Mouse (Mus musculus) retina, embryonic 14.5 days (tissue): ENCODE results near the gene Ppp4r4.
A peak's percentile ranks its signal among the peaks of the same experiment; 100 is the strongest.
"Not testable (repeated sequence)": the region's sequence is repeated elsewhere in the genome, so short reads cannot be mapped to it uniquely, and the experiment has no call there.

Experiments
- DNase-seq: peaks from one replicate; pipeline ENCODE4 v3.0.0-alpha.2; 2015; ENCODE audit warnings: low spot score

The Ppp4r4 gene

GRCm38 (mm10) chr12:103643336-103643735 lies 111.3 kb downstream of the Ppp4r4 start:
- DNase-seq, result peak; percentile 86

- no peak for DNase-seq
Observed at GRCm38 (mm10) chr12:103643818-103644217, 111.7 kb downstream of the Ppp4r4 start.

GRCm38 (mm10) chr12:103644601-103645000 lies 112.5 kb downstream of the Ppp4r4 start:
- DNase-seq, result no peak

GRCm38 (mm10) chr12:103646314-103646713 lies 114.2 kb downstream of the Ppp4r4 start:
- no peak for DNase-seq

GRCm38 (mm10) chr12:103653836-103654235 lies 121.8 kb downstream of the Ppp4r4 start:
- no peak for DNase-seq

- DNase-seq, result no peak
Observed at GRCm38 (mm10) chr12:103655123-103656044, 123.3 kb downstream of the Ppp4r4 start.

- DNase-seq, result no peak
Observed at GRCm38 (mm10) chr12:103656848-103657626, 125.0 kb downstream of the Ppp4r4 start, which contains the start of gene Serpina6. Gene Serpina6, minus strand, starts transcription at chr12:103657212.

GRCm38 (mm10) chr12:103657991-103658390 lies 125.9 kb downstream of the Ppp4r4 start:
- DNase-seq, result no peak

- no peak for DNase-seq
Observed at GRCm38 (mm10) chr12:103659171-103659570, 127.1 kb downstream of the Ppp4r4 start.

- no peak for DNase-seq
Observed at GRCm38 (mm10) chr12:103660076-103660475, 128.0 kb downstream of the Ppp4r4 start.

GRCm38 (mm10) chr12:103662053-103662452 lies 130.0 kb downstream of the Ppp4r4 start:
- not testable (repeated sequence) for DNase-seq
